16 mouse cellular contexts compared by ENCODE assay signal in the genomic region with DNA sequence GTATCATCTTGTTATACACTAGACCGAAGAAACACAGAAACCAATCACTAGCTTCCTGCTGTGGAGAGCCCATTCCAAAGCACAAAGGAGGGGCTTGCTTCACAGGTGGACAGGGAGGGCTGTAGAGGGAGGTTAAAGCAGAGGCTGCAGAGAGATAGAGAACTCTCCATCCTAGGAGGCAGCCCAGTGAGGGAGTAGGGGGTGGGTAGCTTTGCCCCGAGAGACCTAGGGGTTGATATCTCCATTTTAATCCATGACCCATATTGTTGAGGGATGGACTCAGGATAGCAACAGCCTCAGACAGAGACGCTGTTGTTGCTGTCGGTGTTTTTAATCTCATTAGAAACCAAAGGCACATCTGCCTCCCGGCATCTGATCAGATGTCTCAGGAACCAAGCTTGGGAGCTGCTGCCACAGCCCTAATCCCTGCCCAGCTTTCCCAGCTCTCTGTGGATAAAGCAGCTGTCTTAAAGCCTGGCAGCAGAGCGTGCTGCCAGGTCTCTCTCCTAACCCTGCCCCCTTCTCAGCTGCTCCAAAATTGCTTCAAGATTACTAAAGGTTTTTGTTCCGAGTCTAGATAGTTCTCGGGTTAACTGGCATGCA. TPM values are rescaled to one million over a fixed set of nuclear protein-coding genes. Genes with fewer than 3 reads are reported as not detected.
DNase-seq lines count a peak whose midpoint lies in the region; ATAC-seq lines count a peak whose summit lies in the region.
"Had no signal": no experiment of that assay in that cellular context is flagged by ENCODE, and none has a peak within 500 bp of the region (broad histone marks: within the 10 kb centered on the region; RNA-seq: fewer than 3 reads in every experiment).

No protein-coding gene starts in this region.

- H3K27ac ChIP-seq in forebrain, embryonic 12.5 days = no peak overlapping the region
- H3K27ac ChIP-seq in forebrain, embryonic 11.5 days (ENCODE audit: low read depth, low read length) = no peak overlapping the region
- H3K27ac ChIP-seq in hindbrain, embryonic 14.5 days = peak overlapping the region; percentile 51; the same call in 1 of the 2 replicates
- H3K27ac ChIP-seq in midbrain, embryonic 15.5 days = peak overlapping the region; percentile 0; the same call in 1 of the 2 replicates
- H3K27ac ChIP-seq: limb, embryonic 12.5 days; macrophage had no signal

- H3K4me2 ChIP-seq in forebrain, embryonic 12.5 days = no peak overlapping the region
- no peak overlapping the region for H3K4me2 ChIP-seq in forebrain, embryonic 11.5 days (ENCODE audit: low read depth, low read length, severe bottlenecking)
- no peak overlapping the region for H3K4me2 ChIP-seq in hindbrain, embryonic 14.5 days (replicated peaks)
- no peak overlapping the region for H3K4me2 ChIP-seq in midbrain, embryonic 15.5 days
- H3K4me2 ChIP-seq: limb, embryonic 12.5 days had no signal

- DNase-seq in forebrain, embryonic 11.5 days (ENCODE audit: low spot score) = no peak
- peak; percentile 71 for DNase-seq in brain, adult 2 months (ENCODE audit: low read depth, low spot score)
- no peak for DNase-seq in hindbrain, embryonic 14.5 days (ENCODE audit: low spot score)
- DNase-seq in ovary, postnatal 36 days (ENCODE audit: low spot score) = no peak
- no peak for DNase-seq in cerebellum, adult 18-20 months
- DNase-seq in adrenal gland, adult 2 months = no peak
- DNase-seq: cerebellum, postnatal 14 days; heart, adult 18-20 months; heart, postnatal 14 days; kidney, postnatal 10 days; lung, adult 18-20 months had no signal

- no peak overlapping the region for H3K4me3 ChIP-seq in forebrain, embryonic 12.5 days (replicated peaks)
- H3K4me3 ChIP-seq in forebrain, embryonic 11.5 days (ENCODE audit: low read depth, low read length) = no peak overlapping the region
- no peak overlapping the region for H3K4me3 ChIP-seq in hindbrain, embryonic 14.5 days (replicated peaks; ENCODE audit: low read length)
- H3K4me3 ChIP-seq in midbrain, embryonic 15.5 days = no peak overlapping the region
- H3K4me3 ChIP-seq: limb, embryonic 12.5 days had no signal

- 14% methylated on average over 8 of the region's 8 CpGs for WGBS in forebrain, embryonic 12.5 days
- 17% methylated on average over 8 of the region's 8 CpGs for WGBS in forebrain, embryonic 11.5 days
- WGBS in hindbrain, embryonic 14.5 days = 36% methylated on average over 8 of the region's 8 CpGs
- WGBS in midbrain, embryonic 15.5 days = 4% methylated on average over 8 of the region's 8 CpGs

- no peak for ATAC-seq in forebrain, embryonic 12.5 days (ENCODE audit: low FRiP score)
- no peak for ATAC-seq in forebrain, embryonic 11.5 days (replicated peaks; ENCODE audit: low FRiP score)
- no peak for ATAC-seq in hindbrain, embryonic 14.5 days (ENCODE audit: low FRiP score)
- 0 out of 2 replicates have a peak, but pooled peaks have one; percentile 57 for ATAC-seq in midbrain, embryonic 15.5 days (replicated peaks)
- ATAC-seq: intestine, postnatal 0 days had no signal

- H3K9ac ChIP-seq in forebrain, embryonic 12.5 days = peak overlapping the region; percentile 36; the same call in 1 of the 2 replicates
- H3K9ac ChIP-seq in forebrain, embryonic 11.5 days (ENCODE audit: low read length) = no peak overlapping the region
- no peak overlapping the region for H3K9ac ChIP-seq in hindbrain, embryonic 14.5 days
- no peak overlapping the region for H3K9ac ChIP-seq in midbrain, embryonic 15.5 days
- H3K9ac ChIP-seq: limb, embryonic 12.5 days had no signal

- H3K9me3 ChIP-seq in forebrain, embryonic 12.5 days = no peaks in the 10 kb centered on the region
- H3K9me3 ChIP-seq in forebrain, embryonic 11.5 days (ENCODE audit: control insufficient read depth, low read length) = no peaks in the 10 kb centered on the region
- no peaks in the 10 kb centered on the region for H3K9me3 ChIP-seq in hindbrain, embryonic 14.5 days (ENCODE audit: control insufficient read depth, low read length)
- no peaks in the 10 kb centered on the region for H3K9me3 ChIP-seq in midbrain, embryonic 15.5 days
- H3K9me3 ChIP-seq: limb, embryonic 12.5 days had no signal

- H3K27me3 ChIP-seq in forebrain, embryonic 12.5 days = no peaks in the 10 kb centered on the region
- no peaks in the 10 kb centered on the region for H3K27me3 ChIP-seq in forebrain, embryonic 11.5 days (ENCODE audit: control insufficient read depth, insufficient read depth, low read length)
- H3K27me3 ChIP-seq in hindbrain, embryonic 14.5 days (ENCODE audit: control insufficient read depth, insufficient read depth, low read length) = no peaks in the 10 kb centered on the region
- no peaks in the 10 kb centered on the region for H3K27me3 ChIP-seq in midbrain, embryonic 15.5 days (replicated peaks)
- H3K27me3 ChIP-seq: limb, embryonic 12.5 days had no signal

- peaks cover 29% of the 10 kb centered on the region for H3K36me3 ChIP-seq in forebrain, embryonic 12.5 days (replicated peaks)
- H3K36me3 ChIP-seq in forebrain, embryonic 11.5 days (ENCODE audit: control insufficient read depth, insufficient read depth, low read length) = no peaks in the 10 kb centered on the region; the same call in 1 of the 2 replicates
- H3K36me3 ChIP-seq in hindbrain, embryonic 14.5 days (replicated peaks; ENCODE audit: control insufficient read depth, insufficient read depth) = peaks cover 60% of the 10 kb centered on the region
- peaks cover 23% of the 10 kb centered on the region for H3K36me3 ChIP-seq in midbrain, embryonic 15.5 days (replicated peaks)

- peaks cover 33% of the 10 kb centered on the region for H3K4me1 ChIP-seq in forebrain, embryonic 12.5 days
- 0 out of 2 replicates have a peak, but pooled peaks cover 4% of the 10 kb centered on the region for H3K4me1 ChIP-seq in forebrain, embryonic 11.5 days (replicated peaks; ENCODE audit: control insufficient read depth, insufficient read depth, low read length)
- H3K4me1 ChIP-seq in hindbrain, embryonic 14.5 days (replicated peaks; ENCODE audit: control insufficient read depth, insufficient read depth, low read length) = 0 out of 2 replicates have a peak, but pooled peaks cover 9% of the 10 kb centered on the region
- peaks cover 24% of the 10 kb centered on the region for H3K4me1 ChIP-seq in midbrain, embryonic 15.5 days

RNA-seq across cellular contexts. Expression of a gene that starts 34.9 kb away (rescaled TPM):
- polyA plus RNA-seq in forebrain, embryonic 12.5 days (2016; fragmentation: Nextera tagmentation; extraction: Ambion mirVana) = 79.8 and 81.5 TPM in 2 replicates
- polyA plus RNA-seq in forebrain, embryonic 11.5 days (2014; fragmentation: Nextera tagmentation; extraction: Ambion mirVana) = 38.2 and 44.1 TPM in 2 replicates
- 377 and 395 TPM in 2 replicates for polyA plus RNA-seq in hindbrain, embryonic 14.5 days (2014; fragmentation: Nextera tagmentation; extraction: Ambion mirVana)
- 322 and 328 TPM in 2 replicates for polyA plus RNA-seq in midbrain, embryonic 15.5 days (2015; fragmentation: Nextera tagmentation; extraction: Ambion mirVana)
- total RNA-seq in adrenal gland, adult 2 months (2021) = 10 to 100 TPM; 34.9 to 40.4 TPM
- 73.8 and 87.2 TPM in 2 replicates for polyA plus RNA-seq in adrenal gland, adult 2 months (2012; rRNA removed)

Comparison
In these comparisons a context has a peak if more than half of its experiments do, and no peak if none do; other contexts are left out.
1. H3K27ac ChIP-seq: peak in hindbrain, embryonic 14.5 days (single experiment) and midbrain, embryonic 15.5 days (single experiment); none in forebrain, embryonic 12.5 days (single experiment) and forebrain, embryonic 11.5 days (single experiment).